Mouse (Mus musculus) CH12.LX (cell line): ENCODE data around the gene Wipf1. TPM values are rescaled to one million over a fixed set of nuclear protein-coding genes. Genes with fewer than 3 reads are reported as not detected.

Experiments
- DNase-seq: peaks from one replicate; pipeline ENCODE4 v3.0.0-alpha.2; 2013; ENCODE audit errors: extremely low read depth
- H3K27ac ChIP-seq: 2 replicates; pipeline ENCODE4 v1.5.1; 2012; ENCODE audit warnings: low read depth, mild to moderate bottlenecking, control low read depth, moderate library complexity; ENCODE audit not compliant: insufficient read depth
- H3K27me3 ChIP-seq: replicated peaks from 2 replicates; pipeline ENCODE3; 2012; ENCODE audit warnings: inconsistent platforms
- H3K36me3 ChIP-seq, 2 experiments: replicated peaks in 1 of 2; 2 replicates each; pipeline versions ENCODE3 to v1.6.1; 2012; ENCODE audit warnings: inconsistent platforms in 1 of 2, low read length in 1 of 2, mild to moderate bottlenecking in 1 of 2, mixed read lengths in 1 of 2, moderate library complexity in 1 of 2; ENCODE audit not compliant: control insufficient read depth in 1 of 2, insufficient read depth in 1 of 2
- H3K4me1 ChIP-seq, 2 experiments: 2 replicates each; pipeline ENCODE4 v1.6.1; 2012; ENCODE audit warnings: inconsistent platforms in 1 of 2, moderate library complexity in 1 of 2; ENCODE audit not compliant: insufficient read depth in 2 of 2, control insufficient read depth in 1 of 2
- H3K4me2 ChIP-seq: 2 replicates; pipeline ENCODE4 v1.6.1; 2012; ENCODE audit warnings: low read depth, mild to moderate bottlenecking, control low read depth; ENCODE audit not compliant: poor library complexity, insufficient read depth, severe bottlenecking
- H3K4me3 ChIP-seq, 3 experiments: fragments of 150-350 bp in 1 of 3; sonication (generic) in 1 of 3; replicated peaks in 1 of 3; 2 replicates each; pipeline versions ENCODE3 to v1.5.1; 2011 to 2012; ENCODE audit warnings: low read depth in 2 of 3, low read length in 2 of 3, mild to moderate bottlenecking in 2 of 3, moderate library complexity in 2 of 3, control low read depth in 1 of 3, improper control_type of control experiment in 1 of 3, inconsistent platforms in 1 of 3, mixed read lengths in 1 of 3; ENCODE audit not compliant: poor library complexity in 1 of 3
- H3K79me2 ChIP-seq: replicated peaks from 2 replicates; pipeline ENCODE4 v1.6.1; 2012; ENCODE audit warnings: mild to moderate bottlenecking, moderate library complexity; ENCODE audit not compliant: control insufficient read depth, poor library complexity, insufficient read depth, severe bottlenecking; ENCODE audit errors: extremely low read depth
- H3K9ac ChIP-seq: 2 replicates; pipeline ENCODE4 v1.6.1; 2012; ENCODE audit warnings: low read depth, mild to moderate bottlenecking, control low read depth, moderate library complexity; ENCODE audit not compliant: insufficient read depth
- H3K9me3 ChIP-seq: replicated peaks from 2 replicates; pipeline ENCODE3; 2012; ENCODE audit warnings: low read length, inconsistent platforms, mixed read lengths
- BHLHE40 ChIP-seq: IDR thresholded peaks from 2 replicates; pipeline ENCODE4 v1.6.1; 2011; ENCODE audit warnings: mild to moderate bottlenecking, low read depth, low read length, improper control_type of control experiment
- CHD1 ChIP-seq: IDR thresholded peaks from 2 replicates; pipeline ENCODE4 v1.6.1; 2012; ENCODE audit warnings: low read depth, low read length, improper control_type of control experiment, inconsistent platforms
- CHD2 ChIP-seq: IDR thresholded peaks from 2 replicates; pipeline ENCODE4 v1.6.1; 2011; ENCODE audit warnings: low read length, improper control_type of control experiment
- E2F4 ChIP-seq: IDR thresholded peaks from 2 replicates; pipeline ENCODE4 v1.6.1; 2011; ENCODE audit warnings: low read depth, low read length, improper control_type of control experiment; ENCODE audit not compliant: insufficient replicate concordance
- ELF1 ChIP-seq: IDR thresholded peaks from 2 replicates; pipeline ENCODE4 v1.6.1; 2014; ENCODE audit warnings: low read depth, mild to moderate bottlenecking, inconsistent platforms, low read length, improper control_type of control experiment
- HCFC1 ChIP-seq: IDR thresholded peaks from 2 replicates; pipeline ENCODE4 v1.6.1; 2012; ENCODE audit warnings: low read depth, mild to moderate bottlenecking, inconsistent platforms, low read length, improper control_type of control experiment
- IRF4 ChIP-seq: IDR thresholded peaks from 2 replicates; pipeline ENCODE4 v1.6.1; 2014; ENCODE audit warnings: low read depth, mild to moderate bottlenecking, inconsistent platforms, low read length, improper control_type of control experiment
- KAT2A ChIP-seq: IDR thresholded peaks from 2 replicates; pipeline ENCODE4 v1.6.1; 2012; ENCODE audit warnings: low read length, improper control_type of control experiment, inconsistent platforms; ENCODE audit not compliant: insufficient replicate concordance
- MAFK ChIP-seq: IDR thresholded peaks from 2 replicates; pipeline ENCODE4 v1.6.1; 2011; ENCODE audit warnings: low read length, improper control_type of control experiment; ENCODE audit not compliant: insufficient replicate concordance
- MAZ ChIP-seq: IDR thresholded peaks from 2 replicates; pipeline ENCODE4 v1.6.1; 2012; ENCODE audit warnings: low read depth, mild to moderate bottlenecking, inconsistent platforms, low read length, improper control_type of control experiment, moderate library complexity
- MEF2A ChIP-seq: IDR thresholded peaks from 2 replicates; pipeline ENCODE4 v1.6.1; 2014; ENCODE audit warnings: low read depth, mild to moderate bottlenecking, inconsistent platforms, low read length, improper control_type of control experiment, borderline replicate concordance
- MXI1 ChIP-seq: IDR thresholded peaks from 2 replicates; pipeline ENCODE4 v1.6.1; 2011; ENCODE audit warnings: mild to moderate bottlenecking, low read depth, low read length, improper control_type of control experiment
- NELFE ChIP-seq: IDR thresholded peaks from 2 replicates; pipeline ENCODE4 v1.6.1; 2011; ENCODE audit warnings: low read depth, low read length, improper control_type of control experiment
- NRF1 ChIP-seq: IDR thresholded peaks from 2 replicates; pipeline ENCODE4 v1.6.1; 2014; ENCODE audit warnings: low read depth, mild to moderate bottlenecking, inconsistent platforms, low read length, improper control_type of control experiment, moderate library complexity
- POLR2A ChIP-seq: IDR thresholded peaks from 2 replicates; pipeline ENCODE4 v1.6.1; 2011; ENCODE audit warnings: low read depth, mild to moderate bottlenecking, improper control_type of control experiment, low read length
- POLR2AphosphoS2 ChIP-seq: IDR thresholded peaks from 2 replicates; pipeline ENCODE4 v1.6.1; 2011; ENCODE audit warnings: low read depth, low read length, improper control_type of control experiment
- RCOR1 ChIP-seq: conservative IDR thresholded peaks from 2 replicates; pipeline ENCODE4 v1.6.1; 2012; ENCODE audit warnings: low read depth, mild to moderate bottlenecking, inconsistent platforms, low read length, improper control_type of control experiment
- TBP ChIP-seq: conservative IDR thresholded peaks from 2 replicates; pipeline ENCODE4 v1.6.1; 2011; ENCODE audit warnings: low read depth, low read length, improper control_type of control experiment
- TCF12 ChIP-seq: IDR thresholded peaks from 2 replicates; pipeline ENCODE4 v1.6.1; 2014; ENCODE audit warnings: low read depth, mild to moderate bottlenecking, inconsistent platforms, low read length, improper control_type of control experiment
- UBTF ChIP-seq: IDR thresholded peaks from 2 replicates; pipeline ENCODE4 v1.6.1; 2012; ENCODE audit warnings: low read depth, mild to moderate bottlenecking, inconsistent platforms, low read length, improper control_type of control experiment, moderate library complexity
- ZNF384 ChIP-seq: IDR thresholded peaks from 2 replicates; pipeline ENCODE4 v1.6.1; 2012; ENCODE audit warnings: low read depth, low read length, improper control_type of control experiment, inconsistent platforms
- dilution Hi-C: fragments of 300-500 bp; cut with MboI; formaldehyde crosslinking; loops from 2 replicates; pipeline ENCODE4 v1.14.3; 2020; ENCODE audit warnings: low sequenced_read_pairs; ENCODE audit not compliant: extremely low pct_unique_long_range_greater_than_20kb, extremely low pct_ligation_motif_present
- in situ Hi-C: fragments of 300-500 bp; cut with MboI; formaldehyde crosslinking; loops from 3 replicates; pipeline ENCODE4 v1.14.3; 2019; ENCODE audit warnings: low sequenced_read_pairs, low pct_ligation_motif_present, low pct_unique_long_range_greater_than_20kb, mixed read lengths
- polyA plus RNA-seq: library from polyadenylated mRNA; unstranded; fragments of >175 nt; gene quantifications from 2 replicates; pipeline ENCODE4 v1.2.1, GENCODE M21; 2012; ENCODE audit warnings: low read depth; ENCODE audit not compliant: insufficient read length
- total RNA-seq, 2 experiments: library from RNA; depleted of rRNA; stranded (reverse); fragments of 300-350 nt in 1 of 2; fragments of >200 nt in 1 of 2; gene quantifications; 2 replicates each; pipeline ENCODE4 v1.2.3; 2012 to 2014

The Wipf1 gene
- total and polyA plus RNA-seq, 3 experiments, result 18.3 to 95.0 (median 21.8) TPM

GRCm38 (mm10) chr2:73510731-73511360 lies 18.7 kb downstream of the Wipf1 start:
- Histone ChIP-seq H3K36me3 (no peaks in the 10 kb centered on the region), H3K4me1 (peaks cover 9 to 25% of the 10 kb centered on the region in 2 experiments), H3K4me3 (no peak overlapping the region), H3K79me2 (no peaks in the 10 kb centered on the region), H3K27me3 (no peaks in the 10 kb centered on the region), H3K4me2 (no peak overlapping the region), H3K9ac (no peak overlapping the region), H3K27ac (no peak overlapping the region), H3K9me3 (no peaks in the 10 kb centered on the region)
- in situ Hi-C loops, result no loop called here
- dilution Hi-C loops, result no loop called here
- no peak for TF ChIP-seq NELFE
- no peak for TF ChIP-seq TBP
- no peak for TF ChIP-seq POLR2A
- no peak for TF ChIP-seq MAFK
- TF ChIP-seq E2F4, result no peak
- TF ChIP-seq KAT2A, result no peak
- no peak for TF ChIP-seq CHD2
- no peak for TF ChIP-seq BHLHE40
- TF ChIP-seq TCF12, result no peak
- no peak for TF ChIP-seq POLR2AphosphoS2
- no peak for TF ChIP-seq RCOR1
- TF ChIP-seq ELF1, result no peak
- no peak for TF ChIP-seq CHD1
- TF ChIP-seq ZNF384, result no peak
- TF ChIP-seq MXI1, result no peak
- TF ChIP-seq MAZ, result no peak
- no peak for TF ChIP-seq HCFC1
- TF ChIP-seq NRF1, result no peak
- TF ChIP-seq UBTF, result no peak
- no peak for DNase-seq

GRCm38 (mm10) chr2:73510025-73510288 lies 19.6 kb downstream of the Wipf1 start:
- H3K79me2 ChIP-seq, result no peaks in the 10 kb centered on the region
- H3K4me2 ChIP-seq, result no peak overlapping the region
- no peak for DNase-seq
- no peak overlapping the region for H3K9ac ChIP-seq
- no peaks in the 10 kb centered on the region for H3K9me3 ChIP-seq
- no peaks in the 10 kb centered on the region for H3K36me3 ChIP-seq
- dilution Hi-C loops, result no loop called here
- H3K4me3 ChIP-seq, result no peak overlapping the region
- H3K4me1 ChIP-seq, result peaks cover 9 to 25% of the 10 kb centered on the region in 2 experiments
- no peaks in the 10 kb centered on the region for H3K27me3 ChIP-seq
- TF ChIP-seq MEF2A (no peak), IRF4 (no peak), POLR2A (no peak), RCOR1 (no peak), MAFK (no peak)
- H3K27ac ChIP-seq, result no peak overlapping the region
- in situ Hi-C loops, result no loop called here
